Mouse (Mus musculus) cerebellum, postnatal 4 days (tissue): ENCODE data around the gene Krtap24-1.
A peak's percentile ranks its signal among the peaks of the same experiment; 100 is the strongest.

Source experiments
- DNase-seq, 2 experiments: peaks; one replicate each; pipeline ENCODE4 v3.0.0; 2022; ENCODE audit warnings: low spot score in 2 of 2, mixed read lengths in 1 of 2

Krtap24-1 gene

GRCm38 (mm10) chr16:88611922-88612321 is at the start of gene Krtap24-1:
Gene Krtap24-1 (minus strand): TSS chr16:88612279.
- DNase-seq: no peak

GRCm38 (mm10) chr16:88657426-88657825 is 45.3 kb upstream of the Krtap24-1 start:
- peak in 1 of 2 experiments; percentile 10 for DNase-seq

- DNase-seq: no peak
Observed at GRCm38 (mm10) chr16:88651952-88652351, 39.9 kb upstream of the Krtap24-1 start.

- no peak for DNase-seq
Observed at GRCm38 (mm10) chr16:88651082-88651481, 39.0 kb upstream of the Krtap24-1 start.

GRCm38 (mm10) chr16:88647358-88647846 is 35.3 kb upstream of the Krtap24-1 start, which contains the start of gene Krtap26-1:
Gene Krtap26-1 (minus strand): TSS chr16:88647796.
- DNase-seq: no peak

- no peak for DNase-seq
Observed at GRCm38 (mm10) chr16:88646366-88647111, 34.5 kb upstream of the Krtap24-1 start.

GRCm38 (mm10) chr16:88640053-88640452 is 28.0 kb upstream of the Krtap24-1 start:
- no peak for DNase-seq

GRCm38 (mm10) chr16:88635142-88635541 is 23.1 kb upstream of the Krtap24-1 start:
- DNase-seq: no peak

- DNase-seq: no peak
Observed at GRCm38 (mm10) chr16:88631474-88631873, 19.4 kb upstream of the Krtap24-1 start.

- DNase-seq: no peak
Observed at GRCm38 (mm10) chr16:88627566-88627965, 15.5 kb upstream of the Krtap24-1 start, which contains the start of gene 2310079G19Rik. Gene 2310079G19Rik (minus strand): TSS chr16:88627666.

GRCm38 (mm10) chr16:88612712-88613111 is 633 bp upstream of the Krtap24-1 start:
- DNase-seq: no peak

GRCm38 (mm10) chr16:88604570-88604969 is 7.5 kb downstream of the Krtap24-1 start:
- no peak for DNase-seq

- DNase-seq: no peak
Observed at GRCm38 (mm10) chr16:88602464-88602863, 9.6 kb downstream of the Krtap24-1 start.

- DNase-seq: no peak
Observed at GRCm38 (mm10) chr16:88600303-88600702, 11.8 kb downstream of the Krtap24-1 start.

- no peak for DNase-seq
Observed at GRCm38 (mm10) chr16:88599504-88600237, 12.4 kb downstream of the Krtap24-1 start.

GRCm38 (mm10) chr16:88592758-88593157 is 19.3 kb downstream of the Krtap24-1 start:
- no peak for DNase-seq

- no peak for DNase-seq
Observed at GRCm38 (mm10) chr16:88583338-88583737, 28.7 kb downstream of the Krtap24-1 start.

GRCm38 (mm10) chr16:88575885-88576679 is 36.0 kb downstream of the Krtap24-1 start:
- DNase-seq: no peak

GRCm38 (mm10) chr16:88572904-88573404 is 39.1 kb downstream of the Krtap24-1 start:
- DNase-seq: no peak

- DNase-seq: no peak
Observed at GRCm38 (mm10) chr16:88570136-88570535, 41.9 kb downstream of the Krtap24-1 start.

GRCm38 (mm10) chr16:88569732-88570131 is 42.3 kb downstream of the Krtap24-1 start:
- no peak for DNase-seq

GRCm38 (mm10) chr16:88569096-88569495 is 43.0 kb downstream of the Krtap24-1 start:
- DNase-seq: no peak
